Mouse (Mus musculus): ENCODE measurements around the gene Ccdc158.

The Ccdc158 gene

GRCm38 (mm10) chr5:92684715-92685460, 9.8 kb upstream of the Ccdc158 start:
- no peak for DNase-seq

- DNase-seq = peak; percentile 77
Observed at GRCm38 (mm10) chr5:92683871-92684475, 8.9 kb upstream of the Ccdc158 start.

GRCm38 (mm10) chr5:92683351-92683807, 8.3 kb upstream of the Ccdc158 start, which contains the start of gene Shroom3:
TSS of gene Shroom3 (plus strand) at chr5:92683435.
- peak; percentile 77 for DNase-seq

- DNase-seq = peak; percentile 71
Observed at GRCm38 (mm10) chr5:92682621-92683348, 7.7 kb upstream of the Ccdc158 start.

- DNase-seq = no peak
Observed at GRCm38 (mm10) chr5:92681861-92682260, 6.8 kb upstream of the Ccdc158 start.

GRCm38 (mm10) chr5:92679441-92679840, 4.4 kb upstream of the Ccdc158 start:
- DNase-seq = peak; percentile 74

- no peak for DNase-seq
Observed at GRCm38 (mm10) chr5:92675574-92675920, 476 bp upstream of the Ccdc158 start.

GRCm38 (mm10) chr5:92666860-92667259, 8.2 kb downstream of the Ccdc158 start:
- DNase-seq = no peak

- no peak for DNase-seq
Observed at GRCm38 (mm10) chr5:92664321-92664720, 10.8 kb downstream of the Ccdc158 start.

- peak; percentile 85 for DNase-seq
Observed at GRCm38 (mm10) chr5:92656256-92656655, 18.8 kb downstream of the Ccdc158 start.

GRCm38 (mm10) chr5:92640861-92641260, 34.2 kb downstream of the Ccdc158 start:
- peak; percentile 57 for DNase-seq

- no peak for DNase-seq
Observed at GRCm38 (mm10) chr5:92635891-92636290, 39.2 kb downstream of the Ccdc158 start.

- DNase-seq = no peak
Observed at GRCm38 (mm10) chr5:92634916-92635315, 40.2 kb downstream of the Ccdc158 start.

GRCm38 (mm10) chr5:92633526-92633925, 41.5 kb downstream of the Ccdc158 start:
- DNase-seq = no peak

- no peak for DNase-seq
Observed at GRCm38 (mm10) chr5:92627896-92628295, 47.2 kb downstream of the Ccdc158 start.

GRCm38 (mm10) chr5:92621883-92622282, 53.2 kb downstream of the Ccdc158 start:
- no peak for DNase-seq

- peak; percentile 62 for DNase-seq
Observed at GRCm38 (mm10) chr5:92612756-92613155, 62.3 kb downstream of the Ccdc158 start.

- DNase-seq = no peak
Observed at GRCm38 (mm10) chr5:92607492-92608229, 67.4 kb downstream of the Ccdc158 start.

GRCm38 (mm10) chr5:92604452-92605247, 70.4 kb downstream of the Ccdc158 start:
- DNase-seq = peak; percentile 64

- DNase-seq = peak; percentile 45
Observed at GRCm38 (mm10) chr5:92602691-92603690, 72.1 kb downstream of the Ccdc158 start, which contains the start of gene Stbd1. TSS of gene Stbd1 (plus strand) at chr5:92603041.

- DNase-seq = no peak
Observed at GRCm38 (mm10) chr5:92599030-92599429, 76.0 kb downstream of the Ccdc158 start.

Measured in kidney, adult 9 months (tissue).